Mouse (Mus musculus) C2C12 (cell line): Measurements from ENCODE around the gene Plxdc1.

ENCODE experiments used
- CEBPB ChIP-seq: IDR thresholded peaks from one replicate; pipeline ENCODE4 v1.6.1; 2011; ENCODE audit warnings: low read depth, mild to moderate bottlenecking, control low read depth, moderate library complexity
- CTCF ChIP-seq: IDR thresholded peaks from one replicate; pipeline ENCODE4 v1.5.1; 2011; ENCODE audit not compliant: control insufficient read depth, insufficient read depth, insufficient read length
- FOSL1 ChIP-seq: IDR thresholded peaks from one replicate; pipeline ENCODE4 v1.8.0; 2011; ENCODE audit warnings: mild to moderate bottlenecking, low read length; ENCODE audit not compliant: poor library complexity, insufficient read depth, severe bottlenecking
- MYOD1 ChIP-seq: IDR thresholded peaks from one replicate; pipeline ENCODE4 v1.6.1; 2011; ENCODE audit warnings: low read depth; ENCODE audit not compliant: control insufficient read depth, insufficient read length

- TF ChIP-seq CTCF, result no peak
- no peak for TF ChIP-seq CEBPB
- TF ChIP-seq FOSL1, result no peak
- TF ChIP-seq MYOD1, result peak; percentile 96
These were observed 48.7 kb downstream of the Plxdc1 start for GRCm38 (mm10) chr11:97937469-97938105.
